Mouse (Mus musculus) monocyte, adult 5-6 weeks (primary cell): ENCODE measurements around the gene Fndc3b. TPM values are rescaled to one million over a fixed set of nuclear protein-coding genes. Genes with fewer than 3 reads are reported as not detected.

Experiments
- ATAC-seq: fragments of 153-309, 156-312 bp; replicated peaks from 2 replicates; pipeline ENCODE4 v1.8.0; 2017; ENCODE audit warnings: mild to moderate bottlenecking; ENCODE audit not compliant: low TSS enrichment, insufficient number of reproducible peaks, severe bottlenecking, poor library complexity, low FRiP score
- total RNA-seq: library from RNA; stranded (forward); fragments of 200-1000, 200-491, 200-594 nt; gene quantifications from 3 replicates; pipeline ENCODE4 v1.2.3, GENCODE M21; 2017

Gene Fndc3b
- total RNA-seq, 1 experiment from 2014 or later: 14.0 TPM

GRCm38 (mm10) chr3:27606626-27607025, 104.5 kb downstream of the Fndc3b start:
- ATAC-seq: no peak

- no peak for ATAC-seq
These were observed 105.5 kb downstream of the Fndc3b start for GRCm38 (mm10) chr3:27605613-27606012.

DNA sequence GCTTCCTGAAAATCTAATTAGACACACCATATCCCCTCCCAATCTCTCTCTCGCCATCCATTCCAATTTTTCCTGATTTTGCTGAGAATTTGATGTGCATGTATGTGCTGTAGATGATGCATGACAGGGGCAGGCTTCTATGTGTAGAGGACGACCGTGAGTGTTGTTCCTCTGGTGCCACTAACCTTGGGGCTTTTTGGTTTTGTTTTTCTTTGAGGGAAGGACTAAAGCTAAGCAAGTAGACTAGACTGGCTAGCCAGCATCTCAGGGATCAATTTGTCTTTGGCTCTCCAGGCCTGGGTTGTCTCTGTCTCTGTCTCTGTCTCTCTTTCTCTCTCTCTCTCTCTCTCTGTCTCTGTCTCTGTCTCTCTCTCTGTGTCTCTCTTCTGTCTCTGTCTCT, 106.0 kb downstream of the Fndc3b start:
- no peak for ATAC-seq

DNA sequence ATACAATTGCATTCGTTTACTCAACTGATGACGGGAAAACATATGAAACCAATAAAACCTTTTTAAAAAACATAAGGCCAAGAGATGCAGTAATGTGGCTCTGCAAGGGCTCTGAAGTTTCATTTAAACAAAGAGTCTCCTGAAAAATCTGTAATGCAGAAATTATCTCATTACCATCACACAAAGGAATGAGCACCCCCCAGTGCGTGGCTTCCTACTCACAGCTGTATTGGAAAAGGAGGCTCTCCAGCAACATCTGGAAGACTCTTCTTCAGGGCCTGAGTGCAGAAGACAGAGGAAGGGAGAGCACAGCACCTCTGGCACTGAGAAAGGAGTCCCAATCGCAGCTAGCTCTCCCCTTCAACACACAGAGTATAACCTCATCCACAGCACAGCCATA, 106.5 kb downstream of the Fndc3b start:
- no peak for ATAC-seq

- no peak for ATAC-seq
These were observed 107.0 kb downstream of the Fndc3b start for GRCm38 (mm10) chr3:27603905-27604620.

DNA sequence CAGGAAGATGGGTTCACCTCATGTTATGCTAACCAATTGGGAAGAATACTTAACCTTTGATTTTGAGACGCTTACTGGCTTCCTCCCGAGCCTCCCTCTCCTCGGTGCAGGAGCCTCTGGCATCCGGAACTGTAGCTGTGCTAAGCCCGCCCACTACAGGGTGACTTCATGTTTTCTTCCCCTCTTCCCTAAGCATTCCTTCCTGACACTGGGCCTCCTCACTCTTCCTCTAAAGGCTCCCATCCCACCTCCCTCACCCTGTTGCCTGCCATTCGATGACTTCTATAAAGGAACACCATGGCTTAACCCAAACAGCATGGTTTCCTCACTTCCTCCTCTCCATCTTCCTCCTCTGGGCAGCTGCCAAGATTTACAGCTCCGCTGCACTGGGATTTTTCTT, 110.5 kb downstream of the Fndc3b start:
- ATAC-seq: no peak; the same call in 1 of the 2 replicates

GRCm38 (mm10) chr3:27600197-27600596, 110.9 kb downstream of the Fndc3b start:
- no peak for ATAC-seq

GRCm38 (mm10) chr3:27598437-27599382, 112.4 kb downstream of the Fndc3b start:
- peak; percentile 55; the same call in 1 of the 2 replicates for ATAC-seq

DNA sequence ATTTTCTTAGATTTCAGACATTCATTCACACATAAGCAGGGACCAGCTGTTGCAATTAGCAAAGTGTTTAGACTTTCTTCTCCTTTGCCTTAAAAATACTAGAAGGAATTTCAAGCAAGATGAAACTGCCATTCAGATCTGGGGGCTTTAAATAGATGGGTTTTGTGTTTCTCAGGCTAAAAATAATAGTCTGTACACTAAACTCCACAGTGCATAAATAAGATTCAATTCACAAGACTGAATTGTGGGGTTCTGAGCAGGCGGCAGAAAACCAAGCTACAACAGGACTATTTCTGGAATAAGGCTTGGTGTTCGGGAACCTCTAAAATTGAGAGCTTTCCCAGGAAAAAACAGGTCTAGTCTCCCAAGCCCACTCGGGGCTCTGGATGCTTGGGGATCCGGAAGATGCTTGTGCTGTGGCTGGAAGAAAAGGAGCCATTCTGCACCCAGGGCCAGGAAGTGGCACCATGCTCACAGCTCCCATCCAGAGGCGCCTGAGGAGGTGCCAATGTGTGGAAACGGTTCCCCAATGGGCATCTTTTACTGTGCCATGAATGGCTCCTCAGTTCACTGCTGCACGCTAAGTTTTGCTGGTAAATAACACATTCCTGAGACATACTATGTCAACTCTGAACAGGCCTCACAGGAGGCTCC, 117.5 kb downstream of the Fndc3b start:
- ATAC-seq: no peak

GRCm38 (mm10) chr3:27592728-27593484, 118.2 kb downstream of the Fndc3b start:
- ATAC-seq: no peak

GRCm38 (mm10) chr3:27590823-27591222, 120.3 kb downstream of the Fndc3b start:
- no peak for ATAC-seq

GRCm38 (mm10) chr3:27589305-27589704, 121.8 kb downstream of the Fndc3b start:
- no peak for ATAC-seq

DNA sequence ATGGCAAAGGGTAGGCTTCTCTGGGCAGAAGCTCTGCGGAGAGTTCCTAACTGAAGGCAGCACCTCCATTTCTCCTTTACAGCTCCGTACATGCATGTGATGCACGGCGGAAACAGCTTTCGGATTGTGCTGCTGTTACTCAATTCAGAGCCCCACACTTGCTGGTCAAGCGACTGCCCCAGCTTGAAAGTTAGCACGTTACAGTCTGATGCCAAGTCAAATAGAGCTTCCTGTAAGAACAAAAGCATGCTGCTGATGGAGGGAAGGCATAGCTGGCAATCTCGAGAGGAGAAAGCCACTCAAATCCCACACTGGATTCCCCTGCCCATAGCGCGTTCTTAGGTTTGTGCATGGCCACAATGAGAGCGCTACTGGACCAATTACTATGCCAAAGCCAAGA, 122.5 kb downstream of the Fndc3b start:
- no peak for ATAC-seq

GRCm38 (mm10) chr3:27584607-27585605, 126.2 kb downstream of the Fndc3b start:
- ATAC-seq: peak; percentile 75

GRCm38 (mm10) chr3:27581931-27582840, 128.9 kb downstream of the Fndc3b start:
- no peak for ATAC-seq

DNA sequence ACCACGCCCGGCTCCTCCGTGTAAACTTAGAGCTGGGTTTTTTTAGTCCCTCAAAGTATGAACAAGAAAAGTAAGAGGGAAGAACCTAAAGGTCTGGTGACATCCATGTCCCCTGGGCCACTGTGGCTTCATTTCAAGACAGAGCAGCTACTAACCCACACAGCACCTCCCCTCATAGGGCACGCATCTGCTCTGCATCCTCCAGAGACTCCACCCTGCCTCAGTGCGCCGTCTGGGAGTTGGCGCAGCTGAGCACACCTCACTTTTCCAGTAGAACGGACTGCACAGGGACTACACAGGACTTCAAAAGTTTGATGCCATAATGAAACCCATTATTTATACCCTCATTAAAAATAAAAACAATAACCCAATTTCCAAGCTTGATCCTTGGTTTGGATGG, 130.2 kb downstream of the Fndc3b start:
- ATAC-seq: no peak
